Mouse (Mus musculus) limb, embryonic 14.5 days (tissue): ENCODE data around the gene C130050O18Rik. TPM values are rescaled to one million over a fixed set of nuclear protein-coding genes. Genes with fewer than 3 reads are reported as not detected.

Experiments used
- ATAC-seq: fragments of 200-750 bp; cut with Nextera tagmentation; 2 replicates; pipeline ENCODE4 v1.8.0; 2017; ENCODE audit warnings: low read depth, moderate number of reproducible peaks, moderate TSS enrichment; ENCODE audit not compliant: low FRiP score
- DNase-seq: peaks from one replicate; pipeline ENCODE4 v3.0.0-alpha.2; 2015; ENCODE audit warnings: low spot score
- H3K27ac ChIP-seq: fragments of 300-500 bp; sonication (generic); replicated peaks from 2 replicates; pipeline ENCODE4 v1.5.1; 2014; ENCODE audit warnings: low read depth, mild to moderate bottlenecking, low read length, moderate library complexity, mixed read lengths
- H3K27me3 ChIP-seq: fragments of 300-500 bp; sonication (generic); 2 replicates; pipeline ENCODE4 v1.6.1; 2014; ENCODE audit warnings: low read length, mixed read lengths; ENCODE audit not compliant: control insufficient read depth, insufficient read depth
- H3K36me3 ChIP-seq: fragments of 300-500 bp; sonication (generic); 2 replicates; pipeline ENCODE4 v1.6.1; 2014; ENCODE audit warnings: mild to moderate bottlenecking, low read length, moderate library complexity, mixed read lengths; ENCODE audit not compliant: control insufficient read depth, insufficient read depth
- H3K4me1 ChIP-seq: fragments of 300-500 bp; sonication (generic); 2 replicates; pipeline ENCODE4 v1.6.1; 2014; ENCODE audit warnings: antibody characterized with exemption, low read length, mixed read lengths; ENCODE audit not compliant: control insufficient read depth, insufficient read depth
- H3K4me2 ChIP-seq: fragments of 300-500 bp; sonication (generic); replicated peaks from 2 replicates; pipeline ENCODE4 v1.6.1; 2014; ENCODE audit warnings: low read depth, mild to moderate bottlenecking, low read length, moderate library complexity; ENCODE audit not compliant: severe bottlenecking
- H3K4me3 ChIP-seq: fragments of 300-500 bp; sonication (generic); replicated peaks from 2 replicates; pipeline ENCODE4 v1.5.1; 2014; ENCODE audit warnings: low read length
- H3K9ac ChIP-seq: fragments of 300-500 bp; sonication (generic); 2 replicates; pipeline ENCODE4 v1.6.1; 2014; ENCODE audit warnings: mild to moderate bottlenecking, low read depth, low read length, moderate library complexity; ENCODE audit not compliant: severe bottlenecking
- H3K9me3 ChIP-seq: fragments of 300-500 bp; sonication (generic); 2 replicates; pipeline ENCODE4 v1.6.1; 2016; ENCODE audit warnings: low read length; ENCODE audit not compliant: control insufficient read depth
- POLR2A ChIP-seq: fragments of 200-500 bp; IDR thresholded peaks from 2 replicates; pipeline ENCODE4 v1.8.0; 2012; ENCODE audit warnings: inconsistent platforms, mild to moderate bottlenecking, moderate library complexity, borderline replicate concordance; ENCODE audit not compliant: insufficient read depth, insufficient read length; ENCODE audit errors: extremely low read depth
- WGBS: fragments of 180-500 bp; shearing (Covaris S2); extraction: QIAGEN DNeasy Blood & Tissue Kit; methylation state at CpG from one replicate; pipeline ENCODE4 v1.1.7; 2014; 5-methylcytosine and 5-hydroxymethylcytosine counted together
- polyA plus RNA-seq, 2 experiments: library from polyadenylated mRNA; depleted of rRNA in 1 of 2; stranded (reverse) in 1 of 2; unstranded in 1 of 2; fragments of >200 nt; fragmentation: Nextera tagmentation in 1 of 2; extraction: Ambion mirVana in 1 of 2; gene quantifications; 2 replicates each; pipeline versions ENCODE4 v1.2.1 to v1.2.3; 2012 to 2014

Gene C130050O18Rik
- polyA plus RNA-seq, 2 experiments = 7.5 to 9.1 TPM

GRCm38 (mm10) chr5:139409412-139409811, 4.3 kb downstream of the C130050O18Rik start:
- no peak overlapping the region for H3K9ac ChIP-seq
- DNase-seq (peak; percentile 25), ATAC-seq (no peak)
- H3K4me3 ChIP-seq = no peak overlapping the region
- H3K27me3 ChIP-seq = no peaks in the 10 kb centered on the region
- no peaks in the 10 kb centered on the region for H3K9me3 ChIP-seq
- H3K4me1 ChIP-seq = peaks cover 25% of the 10 kb centered on the region
- no peaks in the 10 kb centered on the region for H3K36me3 ChIP-seq
- no peak overlapping the region for H3K4me2 ChIP-seq
- no peak overlapping the region for H3K27ac ChIP-seq
- WGBS = 71% methylated on average over 12 of the region's 12 CpGs
- no peak for TF ChIP-seq POLR2A

GRCm38 (mm10) chr5:139410056-139410455, 5.0 kb downstream of the C130050O18Rik start:
- 89% methylated on average over 4 of the region's 4 CpGs for WGBS
- Histone ChIP-seq H3K4me3 (no peak overlapping the region), H3K36me3 (0 out of 2 replicates have a peak, but pooled peaks cover 5% of the 10 kb centered on the region), H3K27me3 (no peaks in the 10 kb centered on the region), H3K4me2 (no peak overlapping the region), H3K4me1 (peaks cover 25% of the 10 kb centered on the region), H3K9me3 (no peaks in the 10 kb centered on the region), H3K9ac (no peak overlapping the region), H3K27ac (no peak overlapping the region)
- TF ChIP-seq POLR2A = no peak
- ATAC-seq (no peak), DNase-seq (no peak)

- Histone ChIP-seq H3K9ac (no peak overlapping the region), H3K4me2 (no peak overlapping the region), H3K9me3 (no peaks in the 10 kb centered on the region), H3K36me3 (0 out of 2 replicates have a peak, but pooled peaks cover 7% of the 10 kb centered on the region), H3K27me3 (no peaks in the 10 kb centered on the region), H3K27ac (no peak overlapping the region), H3K4me3 (no peak overlapping the region), H3K4me1 (peaks cover 22% of the 10 kb centered on the region)
- 93% methylated on average over 6 of the region's 6 CpGs for WGBS
- DNase-seq = no peak
- ATAC-seq = no peak
- no peak for TF ChIP-seq POLR2A
Observed at GRCm38 (mm10) chr5:139411117-139411516, 6.0 kb downstream of the C130050O18Rik start.

- Histone ChIP-seq H3K36me3 (0 out of 2 replicates have a peak, but pooled peaks cover 7% of the 10 kb centered on the region), H3K4me1 (peaks cover 22% of the 10 kb centered on the region), H3K4me2 (no peak overlapping the region), H3K27me3 (no peaks in the 10 kb centered on the region), H3K4me3 (no peak overlapping the region), H3K9ac (no peak overlapping the region), H3K9me3 (no peaks in the 10 kb centered on the region), H3K27ac (no peak overlapping the region)
- TF ChIP-seq POLR2A = no peak
- ATAC-seq (no peak), DNase-seq (no peak)
- WGBS = 78% methylated on average over 15 of the region's 15 CpGs
Observed at GRCm38 (mm10) chr5:139411665-139412314, 6.7 kb downstream of the C130050O18Rik start.

- H3K27ac ChIP-seq = no peak overlapping the region
- ATAC-seq = no peak
- H3K36me3 ChIP-seq = 0 out of 2 replicates have a peak, but pooled peaks cover 7% of the 10 kb centered on the region
- 37% methylated on average over 4 of the region's 4 CpGs for WGBS
- no peak for DNase-seq
- H3K9me3 ChIP-seq = no peaks in the 10 kb centered on the region
- H3K9ac ChIP-seq = no peak overlapping the region
- no peaks in the 10 kb centered on the region for H3K27me3 ChIP-seq
- no peak overlapping the region for H3K4me3 ChIP-seq
- TF ChIP-seq POLR2A = no peak
- 0 out of 2 replicates have a peak, but pooled peaks cover 9% of the 10 kb centered on the region for H3K4me1 ChIP-seq
- H3K4me2 ChIP-seq = no peak overlapping the region
Observed at GRCm38 (mm10) chr5:139413545-139413944, 8.5 kb downstream of the C130050O18Rik start.
